Mouse (Mus musculus): ENCODE data around the gene Efnb3.
"Not testable (repeated sequence)": the region's sequence is repeated elsewhere in the genome, so short reads cannot be mapped to it uniquely, and the experiment has no call there.

The Efnb3 gene

GRCm38 (mm10) chr11:69552622-69553340 lies 7.2 kb downstream of the Efnb3 start:
- DNase-seq (ENCODE audit: extremely low spot score, low read depth, low spot score): no peak

GRCm38 (mm10) chr11:69551310-69551709 lies 8.7 kb downstream of the Efnb3 start:
- DNase-seq (ENCODE audit: extremely low spot score, low read depth, low spot score): no peak

- DNase-seq (ENCODE audit: extremely low spot score, low read depth, low spot score): no peak
Measured at GRCm38 (mm10) chr11:69549060-69549656, 10.8 kb downstream of the Efnb3 start, which contains the start of gene Dnah2. Gene Dnah2, minus strand, starts transcription at chr11:69549110.

- DNase-seq (ENCODE audit: extremely low spot score, low read depth, low spot score): no peak
Measured at GRCm38 (mm10) chr11:69547071-69547470, 12.9 kb downstream of the Efnb3 start.

GRCm38 (mm10) chr11:69546423-69547053 lies 13.5 kb downstream of the Efnb3 start:
- DNase-seq (ENCODE audit: extremely low spot score, low read depth, low spot score): no peak

GRCm38 (mm10) chr11:69545957-69546356 lies 14.0 kb downstream of the Efnb3 start:
- no peak for DNase-seq (ENCODE audit: extremely low spot score, low read depth, low spot score)

- no peak for DNase-seq (ENCODE audit: extremely low spot score, low read depth, low spot score)
Measured at GRCm38 (mm10) chr11:69543598-69543997, 16.4 kb downstream of the Efnb3 start.

- DNase-seq (ENCODE audit: extremely low spot score, low read depth, low spot score): not testable (repeated sequence)
Measured at GRCm38 (mm10) chr11:69541741-69542140, 18.3 kb downstream of the Efnb3 start.

- DNase-seq (ENCODE audit: extremely low spot score, low read depth, low spot score): no peak
Measured at GRCm38 (mm10) chr11:69540700-69541099, 19.3 kb downstream of the Efnb3 start.

GRCm38 (mm10) chr11:69534990-69535389 lies 25.0 kb downstream of the Efnb3 start:
- no peak for DNase-seq (ENCODE audit: extremely low spot score, low read depth, low spot score)

- DNase-seq (ENCODE audit: extremely low spot score, low read depth, low spot score): no peak
Measured at GRCm38 (mm10) chr11:69532480-69533150, 27.4 kb downstream of the Efnb3 start.

- not testable (repeated sequence) for DNase-seq (ENCODE audit: extremely low spot score, low read depth, low spot score)
Measured at GRCm38 (mm10) chr11:69530755-69531154, 29.2 kb downstream of the Efnb3 start.

- not testable (repeated sequence) for DNase-seq (ENCODE audit: extremely low spot score, low read depth, low spot score)
Measured at GRCm38 (mm10) chr11:69530281-69530680, 29.7 kb downstream of the Efnb3 start.

- DNase-seq (ENCODE audit: extremely low spot score, low read depth, low spot score): no peak
Measured at GRCm38 (mm10) chr11:69528031-69528390, 32.0 kb downstream of the Efnb3 start.

GRCm38 (mm10) chr11:69527098-69528030 lies 32.6 kb downstream of the Efnb3 start:
- DNase-seq (ENCODE audit: extremely low spot score, low read depth, low spot score): no peak

GRCm38 (mm10) chr11:69526631-69527030 lies 33.4 kb downstream of the Efnb3 start:
- no peak for DNase-seq (ENCODE audit: extremely low spot score, low read depth, low spot score)

GRCm38 (mm10) chr11:69525661-69526060 lies 34.3 kb downstream of the Efnb3 start:
- no peak for DNase-seq (ENCODE audit: extremely low spot score, low read depth, low spot score)

GRCm38 (mm10) chr11:69523651-69524050 lies 36.4 kb downstream of the Efnb3 start:
- DNase-seq (ENCODE audit: extremely low spot score, low read depth, low spot score): no peak

GRCm38 (mm10) chr11:69521526-69522149 lies 38.4 kb downstream of the Efnb3 start:
- DNase-seq (ENCODE audit: extremely low spot score, low read depth, low spot score): no peak

GRCm38 (mm10) chr11:69519976-69520375 lies 40.0 kb downstream of the Efnb3 start:
- no peak for DNase-seq (ENCODE audit: extremely low spot score, low read depth, low spot score)

Data from hindlimb bud, embryonic 11.5 days (tissue).